Mouse (Mus musculus) thymus, adult 2 months (tissue): ENCODE measurements at regions not wholly inside any gene's neighbourhood (a gene's known extent, or its start where the extent isn't known, plus 50 kb on each side); places are given as distances from the start of the nearest gene placed in this dataset.

ENCODE experiments used
- CTCF ChIP-seq: fragments of 200-500 bp; IDR thresholded peaks from 2 replicates; pipeline ENCODE4 v1.5.1; 2012; ENCODE audit warnings: mild to moderate bottlenecking, control low read depth, low read length, moderate library complexity, borderline replicate concordance; ENCODE audit not compliant: control insufficient read depth, poor library complexity, insufficient read depth; ENCODE audit errors: extremely low read depth
- POLR2A ChIP-seq: fragments of 200-500 bp; IDR thresholded peaks from 2 replicates; pipeline ENCODE4 v1.6.1; 2012; ENCODE audit warnings: mild to moderate bottlenecking, low read length, control low read depth, moderate library complexity; ENCODE audit not compliant: control insufficient read depth, poor library complexity, insufficient read depth; ENCODE audit errors: extremely low read depth

GRCm38 (mm10) chr17:10044336-10044735, 275.3 kb downstream of the Qk start:
- TF ChIP-seq POLR2A (no peak), CTCF (no peak)
